Mouse (Mus musculus): ENCODE measurements around the gene Pcdh15.

DNA sequence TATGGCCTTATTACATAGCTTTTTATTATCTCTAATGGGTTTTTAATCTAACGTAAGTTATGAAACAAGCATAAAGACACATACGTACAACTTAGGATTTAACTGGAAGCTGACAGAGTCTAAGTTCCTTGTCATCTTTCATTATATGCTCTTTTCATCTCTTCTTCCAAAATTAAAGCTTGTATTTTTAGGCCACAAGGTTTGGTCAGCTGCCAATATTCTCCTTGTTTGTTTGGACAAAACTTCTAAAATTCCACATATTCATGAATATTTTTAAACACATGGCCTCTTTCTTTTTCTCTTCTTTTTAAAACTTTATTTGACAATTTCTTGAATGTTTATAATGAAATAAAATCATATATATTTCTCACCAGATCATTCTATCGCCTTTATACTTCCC lies 415.7 kb downstream of the Pcdh15 start:
- TF ChIP-seq CTCF (IDR thresholded peaks at IDR 0.05; ENCODE audit: borderline replicate concordance, insufficient read depth, low read depth, low read length) (no peak), POLR2A (IDR thresholded peaks at IDR 0.05; ENCODE audit: borderline replicate concordance, insufficient read depth, low read length) (no peak)

Measured in cerebellum, adult 2 months (tissue).